Mouse (Mus musculus): ENCODE data around the gene 2510009E07Rik. TPM values are rescaled to one million over a fixed set of nuclear protein-coding genes. Genes with fewer than 3 reads are reported as not detected.
"Not testable (repeated sequence)": the region's sequence is repeated elsewhere in the genome, so short reads cannot be mapped to it uniquely, and the experiment has no call there.

2510009E07Rik gene
- total and polyA plus RNA-seq, 3 experiments: not detected

DNA sequence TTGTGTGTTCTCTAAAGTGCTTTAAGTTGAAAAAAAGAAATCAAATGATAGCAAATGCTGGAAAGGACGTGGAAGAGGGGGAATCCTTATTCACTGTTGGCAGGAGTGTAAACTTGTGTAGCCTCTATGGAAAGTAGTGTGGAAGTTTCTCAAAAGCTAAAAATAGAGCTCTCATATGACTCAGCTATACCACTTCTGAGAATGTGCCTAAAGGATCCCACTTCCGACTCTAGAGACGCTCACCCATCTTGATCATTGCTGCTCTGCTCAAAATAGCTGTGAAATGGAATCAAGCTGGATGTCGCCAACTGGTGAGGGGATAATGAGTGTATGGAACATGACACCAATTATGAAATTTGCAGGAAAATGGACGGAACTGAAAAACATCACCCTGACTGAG is 7.1 kb downstream of the 2510009E07Rik start:
- no peaks in the 10 kb centered on the region for H3K27me3 ChIP-seq (replicated peaks)
- no peaks in the 10 kb centered on the region for H3K36me3 ChIP-seq (replicated peaks in 1 of 2; ENCODE audit: control insufficient read depth in 1 of 2, insufficient read depth in 1 of 2, low read length in 1 of 2)
- TF ChIP-seq KAT2A (IDR thresholded peaks at IDR 0.05; ENCODE audit: insufficient replicate concordance, low read length) (no peak), CHD1 (IDR thresholded peaks at IDR 0.05; ENCODE audit: low read depth, low read length) (no peak), MEF2A (IDR thresholded peaks at IDR 0.05; ENCODE audit: borderline replicate concordance, low read depth, low read length) (no peak)
- peaks cover 7 to 11% of the 10 kb centered on the region in 2 experiments; a peak in 3 of 4 replicates for H3K4me1 ChIP-seq (ENCODE audit: control insufficient read depth in 1 of 2, insufficient read depth in 2 of 2)
- no peak overlapping the region for H3K9ac ChIP-seq (ENCODE audit: insufficient read depth, low read depth)
- in situ Hi-C loops (cut with MboI; ENCODE audit: low pct_ligation_motif_present, low pct_unique_long_range_greater_than_20kb, low sequenced_read_pairs): no loop called here
- DNase-seq (ENCODE audit: extremely low read depth): no peak
- no peak overlapping the region for H3K27ac ChIP-seq (ENCODE audit: insufficient read depth, low read depth)
- no peaks in the 10 kb centered on the region for H3K79me2 ChIP-seq (replicated peaks; ENCODE audit: control insufficient read depth, extremely low read depth, insufficient read depth, poor library complexity, severe bottlenecking)
- H3K9me3 ChIP-seq (replicated peaks; ENCODE audit: low read length): no peaks in the 10 kb centered on the region
- no peak overlapping the region for H3K4me2 ChIP-seq (ENCODE audit: insufficient read depth, low read depth, poor library complexity, severe bottlenecking)
- dilution Hi-C loops (cut with MboI; ENCODE audit: extremely low pct_ligation_motif_present, extremely low pct_unique_long_range_greater_than_20kb, low sequenced_read_pairs): no loop called here
- H3K4me3 ChIP-seq (replicated peaks in 1 of 3; ENCODE audit: low read depth in 2 of 3, low read length in 2 of 3, poor library complexity in 1 of 3): no peak overlapping the region

GRCm38 (mm10) chr16:21676791-21677190 is 17.7 kb downstream of the 2510009E07Rik start:
- no peak overlapping the region for H3K27ac ChIP-seq (ENCODE audit: insufficient read depth, low read depth)
- no peak for TF ChIP-seq RAD21 (IDR thresholded peaks at IDR 0.05; ENCODE audit: low read depth, low read length)
- no peak for TF ChIP-seq ZMIZ1 (IDR thresholded peaks at IDR 0.05; ENCODE audit: low read depth, low read length)
- TF ChIP-seq CHD2 (IDR thresholded peaks at IDR 0.05; ENCODE audit: low read length): no peak
- TF ChIP-seq MXI1 (IDR thresholded peaks at IDR 0.05; ENCODE audit: low read depth, low read length): no peak
- no peak for TF ChIP-seq JUND (conservative IDR thresholded peaks at IDR 0.05; ENCODE audit: low read depth, low read length)
- TF ChIP-seq NRF1 (IDR thresholded peaks at IDR 0.05; ENCODE audit: low read depth, low read length): no peak
- TF ChIP-seq SMC3 (IDR thresholded peaks at IDR 0.05; ENCODE audit: low read depth, low read length): no peak
- TF ChIP-seq RCOR1 (conservative IDR thresholded peaks at IDR 0.05; ENCODE audit: low read depth, low read length): no peak
- no peak for TF ChIP-seq E2F4 (IDR thresholded peaks at IDR 0.05; ENCODE audit: insufficient replicate concordance, low read depth, low read length)
- no peak for TF ChIP-seq MYC (IDR thresholded peaks at IDR 0.05; ENCODE audit: low read depth, low read length)
- no peak for TF ChIP-seq HCFC1 (IDR thresholded peaks at IDR 0.05; ENCODE audit: low read depth, low read length)
- TF ChIP-seq ELF1 (IDR thresholded peaks at IDR 0.05; ENCODE audit: low read depth, low read length): no peak
- TF ChIP-seq POLR2AphosphoS2 (IDR thresholded peaks at IDR 0.05; ENCODE audit: low read depth, low read length): no peak
- TF ChIP-seq CHD1 (IDR thresholded peaks at IDR 0.05; ENCODE audit: low read depth, low read length): no peak
- no peak for TF ChIP-seq ZNF384 (IDR thresholded peaks at IDR 0.05; ENCODE audit: low read depth, low read length)
- TF ChIP-seq MAX (IDR thresholded peaks at IDR 0.05; ENCODE audit: low read length): no peak
- TF ChIP-seq EP300 (IDR thresholded peaks at IDR 0.05; ENCODE audit: low read length): no peak
- no peak for TF ChIP-seq TCF12 (IDR thresholded peaks at IDR 0.05; ENCODE audit: low read depth, low read length)
- TF ChIP-seq ZC3H11A (IDR thresholded peaks at IDR 0.05; ENCODE audit: low read depth, low read length): no peak
- H3K9me3 ChIP-seq (replicated peaks; ENCODE audit: low read length): no peaks in the 10 kb centered on the region
- dilution Hi-C loops (cut with MboI; ENCODE audit: extremely low pct_ligation_motif_present, extremely low pct_unique_long_range_greater_than_20kb, low sequenced_read_pairs): no loop called here
- in situ Hi-C loops (cut with MboI; ENCODE audit: low pct_ligation_motif_present, low pct_unique_long_range_greater_than_20kb, low sequenced_read_pairs): no loop called here
- no peak for DNase-seq (ENCODE audit: extremely low read depth)
- no peak overlapping the region for H3K4me3 ChIP-seq (replicated peaks in 1 of 3; ENCODE audit: low read depth in 2 of 3, low read length in 2 of 3, poor library complexity in 1 of 3)
- no peak overlapping the region for H3K4me2 ChIP-seq (ENCODE audit: insufficient read depth, low read depth, poor library complexity, severe bottlenecking)
- H3K79me2 ChIP-seq (replicated peaks; ENCODE audit: control insufficient read depth, extremely low read depth, insufficient read depth, poor library complexity, severe bottlenecking): no peaks in the 10 kb centered on the region
- no peaks in the 10 kb centered on the region for H3K27me3 ChIP-seq (replicated peaks)
- no peak overlapping the region for H3K9ac ChIP-seq (ENCODE audit: insufficient read depth, low read depth)
- H3K4me1 ChIP-seq (ENCODE audit: control insufficient read depth in 1 of 2, insufficient read depth in 2 of 2): no peaks in the 10 kb centered on the region
- no peaks in the 10 kb centered on the region for H3K36me3 ChIP-seq (replicated peaks in 1 of 2; ENCODE audit: control insufficient read depth in 1 of 2, insufficient read depth in 1 of 2, low read length in 1 of 2)

- H3K27ac ChIP-seq (ENCODE audit: insufficient read depth, low read depth); H3K36me3 ChIP-seq (replicated peaks in 1 of 2; ENCODE audit: control insufficient read depth in 1 of 2, insufficient read depth in 1 of 2, low read length in 1 of 2); DNase-seq (ENCODE audit: extremely low read depth); H3K79me2 ChIP-seq (replicated peaks; ENCODE audit: control insufficient read depth, extremely low read depth, insufficient read depth, poor library complexity, severe bottlenecking); H3K4me1 ChIP-seq (ENCODE audit: control insufficient read depth in 1 of 2, insufficient read depth in 2 of 2); H3K27me3 ChIP-seq (replicated peaks); H3K9ac ChIP-seq (ENCODE audit: insufficient read depth, low read depth); H3K4me3 ChIP-seq (replicated peaks in 1 of 3; ENCODE audit: low read depth in 2 of 3, low read length in 2 of 3, poor library complexity in 1 of 3); dilution Hi-C loops (cut with MboI; ENCODE audit: extremely low pct_ligation_motif_present, extremely low pct_unique_long_range_greater_than_20kb, low sequenced_read_pairs); in situ Hi-C loops (cut with MboI; ENCODE audit: low pct_ligation_motif_present, low pct_unique_long_range_greater_than_20kb, low sequenced_read_pairs); H3K9me3 ChIP-seq (replicated peaks; ENCODE audit: low read length); H3K4me2 ChIP-seq (ENCODE audit: insufficient read depth, low read depth, poor library complexity, severe bottlenecking): not testable (repeated sequence)
Measured at GRCm38 (mm10) chr16:21673651-21674050, 20.8 kb downstream of the 2510009E07Rik start.

GRCm38 (mm10) chr16:21673046-21673445 is 21.4 kb downstream of the 2510009E07Rik start:
- DNase-seq (ENCODE audit: extremely low read depth); in situ Hi-C loops (cut with MboI; ENCODE audit: low pct_ligation_motif_present, low pct_unique_long_range_greater_than_20kb, low sequenced_read_pairs); H3K79me2 ChIP-seq (replicated peaks; ENCODE audit: control insufficient read depth, extremely low read depth, insufficient read depth, poor library complexity, severe bottlenecking); H3K27me3 ChIP-seq (replicated peaks); H3K4me3 ChIP-seq (replicated peaks in 1 of 3; ENCODE audit: low read depth in 2 of 3, low read length in 2 of 3, poor library complexity in 1 of 3); H3K36me3 ChIP-seq (replicated peaks in 1 of 2; ENCODE audit: control insufficient read depth in 1 of 2, insufficient read depth in 1 of 2, low read length in 1 of 2); H3K27ac ChIP-seq (ENCODE audit: insufficient read depth, low read depth); H3K9ac ChIP-seq (ENCODE audit: insufficient read depth, low read depth); dilution Hi-C loops (cut with MboI; ENCODE audit: extremely low pct_ligation_motif_present, extremely low pct_unique_long_range_greater_than_20kb, low sequenced_read_pairs); H3K9me3 ChIP-seq (replicated peaks; ENCODE audit: low read length); H3K4me1 ChIP-seq (ENCODE audit: control insufficient read depth in 1 of 2, insufficient read depth in 2 of 2); H3K4me2 ChIP-seq (ENCODE audit: insufficient read depth, low read depth, poor library complexity, severe bottlenecking): not testable (repeated sequence)
